Mouse (Mus musculus) intestine, embryonic 14.5 days (tissue): ENCODE measurements around the gene Snx10. TPM values are rescaled to one million over a fixed set of nuclear protein-coding genes. Genes with fewer than 3 reads are reported as not detected.

ENCODE experiments used
- ATAC-seq: fragments of 200-750 bp; cut with Nextera tagmentation; replicated peaks from 2 replicates; pipeline ENCODE4 v1.8.0; 2017; ENCODE audit warnings: low read depth, moderate number of reproducible peaks, moderate TSS enrichment, moderate library complexity; ENCODE audit not compliant: low FRiP score, low TSS enrichment
- DNase-seq: peaks from one replicate; pipeline ENCODE4 v3.0.0-alpha.2; 2018; ENCODE audit warnings: low spot score
- H3K27ac ChIP-seq: fragments of 300-500 bp; sonication (generic); 2 replicates; pipeline ENCODE4 v1.5.1; 2014; ENCODE audit warnings: low read depth, mild to moderate bottlenecking, control low read depth
- H3K27me3 ChIP-seq: fragments of 300-500 bp; sonication (generic); replicated peaks from 2 replicates; pipeline ENCODE4 v1.6.1; 2014; ENCODE audit warnings: low read length, control low read depth; ENCODE audit not compliant: control insufficient read depth, insufficient read depth
- H3K36me3 ChIP-seq: fragments of 300-500 bp; sonication (generic); 2 replicates; pipeline ENCODE4 v1.6.1; 2014; ENCODE audit warnings: low read length, control low read depth; ENCODE audit not compliant: control insufficient read depth, insufficient read depth
- H3K4me1 ChIP-seq: fragments of 300-500 bp; sonication (generic); replicated peaks from 2 replicates; pipeline ENCODE4 v1.6.1; 2014; ENCODE audit warnings: low read length, control low read depth, mixed read lengths; ENCODE audit not compliant: control insufficient read depth, insufficient read depth
- H3K4me2 ChIP-seq: fragments of 300-500 bp; sonication (generic); 2 replicates; pipeline ENCODE4 v1.6.1; 2014; ENCODE audit warnings: low read length
- H3K4me3 ChIP-seq: fragments of 300-500 bp; sonication (generic); 2 replicates; pipeline ENCODE4 v1.5.1; 2014; ENCODE audit warnings: low read depth, low read length, control low read depth, mixed read lengths
- H3K9ac ChIP-seq: fragments of 300-500 bp; sonication (generic); 2 replicates; pipeline ENCODE4 v1.6.1; 2014; ENCODE audit warnings: mild to moderate bottlenecking, low read length
- H3K9me3 ChIP-seq: fragments of 300-500 bp; sonication (generic); 2 replicates; pipeline ENCODE4 v1.6.1; 2016; ENCODE audit warnings: low read length, control low read depth; ENCODE audit not compliant: control insufficient read depth
- WGBS: fragments of 180-500 bp; shearing (Covaris S2); extraction: QIAGEN DNeasy Blood & Tissue Kit; methylation state at CpG from one replicate; pipeline ENCODE4 v1.1.7; 2014; 5-methylcytosine and 5-hydroxymethylcytosine counted together
- polyA plus RNA-seq: library from polyadenylated mRNA; unstranded; fragments of >200 nt; fragmentation: Nextera tagmentation; extraction: Ambion mirVana; gene quantifications from 2 replicates; pipeline ENCODE4 v1.2.1, GENCODE M21; 2014

Snx10 gene
- polyA plus RNA-seq, 1 experiment from 2014 or later: 16.4 TPM

DNA sequence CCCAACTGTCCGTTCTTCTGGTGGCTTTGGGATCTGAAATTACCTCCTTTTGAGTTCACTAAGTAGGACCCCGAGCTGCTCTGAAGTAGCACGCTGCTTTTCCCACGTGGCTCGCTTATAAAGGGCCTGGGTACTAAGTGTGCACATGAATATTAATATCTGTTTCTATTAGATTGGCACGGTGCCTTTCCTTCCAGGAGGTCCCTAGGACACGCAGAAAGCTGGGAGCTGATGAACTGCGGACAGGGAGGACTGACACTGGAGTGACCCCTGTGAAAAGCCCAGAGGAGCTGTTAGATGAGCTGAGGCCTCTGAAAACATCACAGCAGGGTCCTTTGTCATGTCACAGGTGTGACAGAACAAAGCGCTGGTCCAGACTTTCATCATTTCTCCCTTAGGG, 57.7 kb downstream of the Snx10 start:
- DNase-seq: no peak
- no peaks in the 10 kb centered on the region for H3K4me1 ChIP-seq
- ATAC-seq: no peak
- H3K9ac ChIP-seq: no peak overlapping the region
- no peaks in the 10 kb centered on the region for H3K27me3 ChIP-seq
- no peak overlapping the region for H3K4me3 ChIP-seq
- no peaks in the 10 kb centered on the region for H3K9me3 ChIP-seq
- H3K27ac ChIP-seq: no peak overlapping the region
- H3K36me3 ChIP-seq: no peaks in the 10 kb centered on the region
- H3K4me2 ChIP-seq: no peak overlapping the region
- WGBS: 86% methylated on average over 9 of the region's 9 CpGs

DNA sequence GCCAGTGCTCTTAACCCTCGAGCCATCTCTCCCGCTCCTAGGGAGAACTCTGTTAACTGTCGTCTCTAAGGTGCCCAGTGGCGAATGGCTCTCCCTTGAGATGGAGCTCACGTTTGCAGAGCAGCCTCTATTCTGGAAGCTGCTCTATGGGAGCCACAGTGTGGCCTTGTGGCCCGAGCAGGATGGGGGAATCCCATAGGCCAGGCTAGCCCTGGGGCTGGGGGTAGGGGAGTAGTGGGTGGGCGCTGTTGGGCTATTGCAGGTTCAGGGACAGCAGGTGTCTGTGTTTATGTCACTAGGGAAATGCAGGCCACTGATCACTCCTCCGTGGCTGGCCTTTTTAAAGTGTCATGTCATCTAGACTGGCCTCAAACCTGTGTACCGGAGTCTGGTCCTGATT, 58.4 kb downstream of the Snx10 start:
- WGBS: 92% methylated on average over 9 of the region's 9 CpGs
- Histone ChIP-seq H3K27me3 (no peaks in the 10 kb centered on the region), H3K36me3 (no peaks in the 10 kb centered on the region), H3K9me3 (no peaks in the 10 kb centered on the region), H3K4me2 (no peak overlapping the region), H3K4me1 (no peaks in the 10 kb centered on the region), H3K27ac (no peak overlapping the region), H3K4me3 (no peak overlapping the region), H3K9ac (no peak overlapping the region)
- ATAC-seq (no peak), DNase-seq (no peak)

DNA sequence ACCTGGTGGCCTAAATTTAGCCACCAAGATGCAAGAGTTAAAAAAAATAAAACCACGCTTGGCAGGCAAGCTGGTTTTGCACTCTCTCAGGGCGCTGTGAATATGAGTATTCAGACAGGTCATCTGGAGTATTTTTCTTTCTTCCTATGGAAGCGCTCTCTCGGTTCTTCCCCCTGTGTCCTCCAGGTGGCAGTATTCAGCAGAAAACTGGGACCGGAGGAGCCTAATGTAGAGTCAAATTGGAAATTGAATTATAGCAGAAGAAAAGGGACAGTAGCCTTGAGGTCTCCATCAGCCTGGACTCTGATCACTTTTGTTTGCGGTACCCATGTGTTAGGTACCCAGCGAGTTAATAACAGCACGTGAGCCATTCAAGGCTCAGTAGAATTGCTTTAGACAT, 62.3 kb downstream of the Snx10 start:
- Histone ChIP-seq H3K9ac (no peak overlapping the region), H3K27me3 (no peaks in the 10 kb centered on the region), H3K36me3 (no peaks in the 10 kb centered on the region), H3K27ac (no peak overlapping the region), H3K4me1 (no peaks in the 10 kb centered on the region), H3K4me2 (no peak overlapping the region), H3K9me3 (no peaks in the 10 kb centered on the region), H3K4me3 (no peak overlapping the region)
- WGBS: 28% methylated on average over 8 of the region's 8 CpGs
- peak; percentile 28; the same call in 1 of the 2 replicates for ATAC-seq
- DNase-seq: peak; percentile 77

DNA sequence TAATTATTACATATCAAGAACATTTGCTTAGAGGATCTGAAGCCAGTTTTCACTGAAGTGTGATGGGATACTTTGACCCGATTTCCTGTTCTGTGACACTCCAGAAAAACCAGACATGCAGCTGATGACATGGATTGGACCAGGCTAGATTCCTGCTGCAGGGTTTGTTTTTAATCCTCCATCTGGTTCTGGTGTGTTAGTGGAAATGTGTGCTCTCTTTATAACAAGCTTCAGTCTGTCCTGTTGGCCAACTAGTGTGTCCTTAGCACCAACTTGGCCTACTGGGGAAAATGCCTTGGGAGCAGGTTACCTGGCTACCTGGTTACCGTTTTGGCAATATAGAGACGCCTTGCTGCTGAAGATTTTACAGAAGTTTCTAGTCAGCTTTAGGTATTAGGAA, 63.6 kb downstream of the Snx10 start:
- Histone ChIP-seq H3K4me2 (no peak overlapping the region), H3K9me3 (no peaks in the 10 kb centered on the region), H3K4me3 (no peak overlapping the region), H3K27me3 (no peaks in the 10 kb centered on the region), H3K4me1 (peaks cover 2% of the 10 kb centered on the region; the same call in 1 of the 2 replicates), H3K27ac (no peak overlapping the region), H3K9ac (no peak overlapping the region), H3K36me3 (no peaks in the 10 kb centered on the region)
- WGBS: 93% methylated on average over 3 of the region's 3 CpGs
- DNase-seq (no peak), ATAC-seq (no peak)

DNA sequence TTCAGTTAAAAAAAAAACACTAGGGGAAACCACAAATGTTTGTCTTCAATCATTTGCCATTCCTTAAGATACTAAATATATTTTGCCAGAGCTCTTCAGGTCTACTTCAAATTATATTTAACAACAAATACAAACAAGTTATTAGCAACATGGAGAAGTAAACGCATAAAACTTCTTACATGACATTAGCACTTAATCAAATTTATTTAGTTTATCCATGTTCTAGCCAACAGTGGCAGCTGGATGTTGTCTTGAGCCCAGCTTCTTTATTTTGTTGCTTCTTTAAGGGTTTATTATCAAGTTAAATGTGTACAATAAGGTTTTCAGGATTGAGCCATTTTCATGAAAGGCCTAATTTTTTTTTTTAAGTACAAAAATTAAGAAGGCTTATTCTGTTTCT, 67.6 kb downstream of the Snx10 start:
- WGBS: 63% methylated on average over 1 of the region's 1 CpGs
- no peaks in the 10 kb centered on the region for H3K27me3 ChIP-seq
- H3K27ac ChIP-seq: no peak overlapping the region
- H3K4me3 ChIP-seq: no peak overlapping the region
- no peaks in the 10 kb centered on the region for H3K36me3 ChIP-seq
- H3K4me1 ChIP-seq: peaks cover 14% of the 10 kb centered on the region; the same call in 1 of the 2 replicates
- H3K4me2 ChIP-seq: no peak overlapping the region
- H3K9me3 ChIP-seq: no peaks in the 10 kb centered on the region
- ATAC-seq: no peak
- DNase-seq: no peak
- no peak overlapping the region for H3K9ac ChIP-seq

DNA sequence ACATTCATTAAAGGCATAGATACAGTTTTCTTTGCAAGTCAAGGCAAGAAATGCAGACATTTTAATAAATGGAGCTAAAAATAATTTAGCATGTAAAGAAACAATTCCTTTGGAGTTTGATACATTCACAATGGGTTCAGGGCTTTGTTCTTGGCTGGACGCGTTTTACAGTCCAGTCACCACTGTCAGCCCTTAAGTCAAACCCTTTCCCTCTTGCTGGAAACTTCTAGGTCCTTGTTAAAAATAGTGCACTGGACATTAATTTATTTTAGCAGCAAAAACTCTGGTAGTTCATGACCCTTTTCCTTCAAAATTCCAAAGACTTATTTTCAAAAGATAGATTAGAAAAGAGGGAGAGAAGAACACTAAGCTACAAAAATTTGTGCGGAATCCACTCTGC, 68.1 kb downstream of the Snx10 start:
- DNase-seq (no peak), ATAC-seq (no peak)
- no peaks in the 10 kb centered on the region for H3K9me3 ChIP-seq
- peak overlapping the region; percentile 89 for H3K4me2 ChIP-seq
- no peaks in the 10 kb centered on the region for H3K27me3 ChIP-seq
- no peak overlapping the region; the same call in 1 of the 2 replicates for H3K9ac ChIP-seq
- H3K27ac ChIP-seq: no peak overlapping the region
- peak overlapping the region; percentile 41 for H3K4me3 ChIP-seq
- peaks cover 14% of the 10 kb centered on the region; the same call in 1 of the 2 replicates for H3K4me1 ChIP-seq
- WGBS: 51% methylated on average over 3 of the region's 3 CpGs
- H3K36me3 ChIP-seq: no peaks in the 10 kb centered on the region

DNA sequence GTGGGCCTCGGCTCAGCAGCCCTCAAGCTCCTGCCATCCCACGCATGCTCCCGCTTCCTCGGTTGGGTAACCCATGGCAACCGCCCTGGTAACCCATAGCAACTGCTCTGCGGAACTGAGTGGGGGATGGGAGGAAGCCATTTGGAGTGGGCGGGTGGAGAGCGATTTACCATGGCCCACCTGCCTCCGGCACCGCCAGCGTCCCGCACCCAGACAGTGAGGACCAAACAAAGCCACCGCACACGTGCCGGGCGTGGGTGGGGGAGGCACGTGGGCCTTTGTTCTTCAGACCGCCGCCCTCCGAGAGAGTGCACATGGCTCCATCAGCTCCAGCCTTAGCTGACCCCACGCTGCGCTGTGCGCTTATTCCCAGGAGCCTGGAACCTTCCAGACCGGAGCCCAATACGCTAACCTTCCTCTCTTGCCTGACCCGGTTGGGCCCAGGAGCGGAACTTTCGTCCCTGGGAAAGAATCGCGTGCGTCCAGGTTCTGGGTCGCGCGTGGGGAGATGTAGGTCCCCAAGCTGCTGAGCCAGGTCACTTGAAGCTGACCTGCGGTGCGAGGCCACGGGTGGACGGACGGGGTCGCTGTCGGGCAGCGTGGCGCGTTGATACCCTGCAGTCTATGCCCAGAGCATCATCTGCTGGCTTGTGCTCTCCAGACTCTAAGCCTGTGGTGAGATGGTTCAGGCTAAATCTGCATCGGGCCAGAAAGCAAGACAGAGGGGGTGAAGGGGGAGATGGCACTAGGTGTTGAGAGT, 68.8 kb downstream of the Snx10 start:
- Histone ChIP-seq H3K4me2 (peak overlapping the region; percentile 89), H3K36me3 (no peaks in the 10 kb centered on the region), H3K4me1 (peaks cover 14% of the 10 kb centered on the region; the same call in 1 of the 2 replicates), H3K9me3 (no peaks in the 10 kb centered on the region), H3K4me3 (peak overlapping the region; percentile 41), H3K9ac (peak overlapping the region; percentile 47), H3K27ac (peak overlapping the region; percentile 58; the same call in 1 of the 2 replicates), H3K27me3 (no peaks in the 10 kb centered on the region)
- ATAC-seq: peak; percentile 82
- DNase-seq: peak; percentile 93
- 5% methylated on average over 45 of the region's 45 CpGs for WGBS

DNA sequence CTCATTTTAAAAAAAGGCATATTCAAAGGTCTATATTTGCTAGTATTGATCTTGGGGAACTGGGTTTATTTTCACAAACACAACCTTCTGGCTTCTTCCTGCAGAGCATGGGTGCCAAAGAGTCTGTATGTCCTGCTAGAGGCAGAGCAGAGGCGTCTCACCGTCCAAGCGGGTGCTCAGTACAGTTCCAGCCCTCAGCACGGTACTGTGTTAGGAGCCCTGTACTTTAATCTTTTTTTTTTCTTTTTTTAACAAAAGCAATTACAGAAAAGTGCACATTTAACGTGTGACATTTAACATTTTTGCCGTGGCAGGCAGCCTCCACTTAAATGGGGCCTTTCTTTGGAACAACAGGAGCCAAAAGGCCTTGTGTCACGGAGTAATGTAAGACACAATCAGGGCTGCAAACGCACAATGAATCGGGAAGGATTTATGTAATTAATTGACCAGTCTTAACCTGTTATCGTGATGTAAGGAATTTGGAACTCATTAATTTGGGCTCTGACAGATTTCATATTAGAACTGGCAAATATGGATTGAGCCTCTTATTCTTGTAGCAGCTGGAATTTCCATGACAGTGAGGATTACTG, 69.8 kb downstream of the Snx10 start:
- H3K4me3 ChIP-seq: no peak overlapping the region
- no peak for DNase-seq
- ATAC-seq: no peak
- H3K9me3 ChIP-seq: no peaks in the 10 kb centered on the region
- H3K27me3 ChIP-seq: no peaks in the 10 kb centered on the region
- no peak overlapping the region for H3K9ac ChIP-seq
- peaks cover 14% of the 10 kb centered on the region; the same call in 1 of the 2 replicates for H3K4me1 ChIP-seq
- no peak overlapping the region for H3K27ac ChIP-seq
- H3K36me3 ChIP-seq: no peaks in the 10 kb centered on the region
- no peak overlapping the region for H3K4me2 ChIP-seq
- 78% methylated on average over 10 of the region's 10 CpGs for WGBS
